ENCODE assay signal across 18 mouse cellular contexts in the genomic region with DNA sequence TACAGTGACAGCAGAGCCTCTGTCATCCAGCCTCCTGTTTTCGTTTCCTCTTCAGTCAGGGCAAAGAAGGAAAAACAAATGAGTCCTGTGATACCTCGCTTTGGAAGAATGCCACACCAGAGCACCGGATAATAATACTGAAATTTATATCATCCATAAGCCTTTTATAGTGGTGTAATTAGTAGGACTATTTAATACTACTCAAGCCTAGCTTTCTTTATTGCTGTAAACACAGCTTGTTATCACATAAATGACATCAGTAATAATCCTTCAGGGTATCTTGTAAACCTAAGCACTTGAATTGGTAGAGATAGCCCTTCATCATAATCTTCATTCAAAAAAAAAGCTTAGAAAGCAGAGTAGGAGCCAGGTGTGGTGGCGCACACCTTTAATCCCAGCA.
"Had no signal": no experiment of that assay in that cellular context is flagged by ENCODE, and none has a peak within 500 bp of the region (broad histone marks: within the 10 kb centered on the region; RNA-seq: fewer than 3 reads in every experiment).

No protein-coding gene starts in this region.

- H3K4me1 ChIP-seq: midbrain, embryonic 10.5 days; midbrain, embryonic 12.5 days; neural tube, embryonic 12.5 days had no signal

- H3K9me3 ChIP-seq: midbrain, embryonic 10.5 days; midbrain, embryonic 12.5 days; neural tube, embryonic 12.5 days had no signal

- H3K27me3 ChIP-seq: midbrain, embryonic 12.5 days; neural tube, embryonic 12.5 days had no signal

- H3K27ac ChIP-seq: midbrain, embryonic 10.5 days; midbrain, embryonic 12.5 days; neural tube, embryonic 12.5 days had no signal

- H3K9ac ChIP-seq: lung, embryonic 14.5 days; midbrain, embryonic 12.5 days; neural tube, embryonic 12.5 days had no signal

- H3K4me2 ChIP-seq: lung, embryonic 14.5 days; midbrain, embryonic 12.5 days; neural tube, embryonic 12.5 days had no signal

- H3K36me3 ChIP-seq: midbrain, embryonic 10.5 days; midbrain, embryonic 12.5 days; neural tube, embryonic 12.5 days had no signal

- H3K4me3 ChIP-seq: midbrain, embryonic 10.5 days; midbrain, embryonic 12.5 days; myocyte; neural tube, embryonic 12.5 days had no signal

- DNase-seq: lung, adult 18-20 months; lung, embryonic 14.5 days; lung, postnatal 10 days; lung, postnatal 4 days; midbrain, embryonic 14.5 days; retina, postnatal 1 day; right cerebral cortex, adult 18-20 months; right cerebral cortex, postnatal 25 days; right cerebral cortex, postnatal 4 days; spleen, adult 18-20 months; thymus, adult 18-20 months; thymus, postnatal 14 days; thymus, postnatal 36 days had no signal

- ATAC-seq: midbrain, embryonic 16.5 days had no signal
